Mouse (Mus musculus) bone marrow, adult 2 months (tissue): ENCODE measurements around the gene Fgfr2.

ENCODE experiments used
- CTCF ChIP-seq: fragments of 200-500 bp; IDR thresholded peaks from 2 replicates; pipeline ENCODE4 v1.5.1; 2011; ENCODE audit warnings: low read length, control low read depth; ENCODE audit not compliant: control insufficient read depth, insufficient read depth
- POLR2A ChIP-seq: fragments of 200-500 bp; IDR thresholded peaks from 2 replicates; pipeline ENCODE4 v1.6.1; 2011; ENCODE audit warnings: low read depth, mild to moderate bottlenecking, control low read depth, low read length, borderline replicate concordance; ENCODE audit not compliant: control insufficient read depth

GRCm38 (mm10) chr7:130385732-130386294 lies 2737.3 kb downstream of the Fgfr2 start:
- no peak for TF ChIP-seq CTCF
- TF ChIP-seq POLR2A: no peak
